Mouse (Mus musculus) lung, postnatal 10 days (tissue): ENCODE results near the gene Lhfpl3.
"Not testable (repeated sequence)": the region's sequence is repeated elsewhere in the genome, so short reads cannot be mapped to it uniquely, and the experiment has no call there.

Experiments
- DNase-seq: peaks from one replicate; pipeline ENCODE4 v3.0.0; 2021

The Lhfpl3 gene

DNA sequence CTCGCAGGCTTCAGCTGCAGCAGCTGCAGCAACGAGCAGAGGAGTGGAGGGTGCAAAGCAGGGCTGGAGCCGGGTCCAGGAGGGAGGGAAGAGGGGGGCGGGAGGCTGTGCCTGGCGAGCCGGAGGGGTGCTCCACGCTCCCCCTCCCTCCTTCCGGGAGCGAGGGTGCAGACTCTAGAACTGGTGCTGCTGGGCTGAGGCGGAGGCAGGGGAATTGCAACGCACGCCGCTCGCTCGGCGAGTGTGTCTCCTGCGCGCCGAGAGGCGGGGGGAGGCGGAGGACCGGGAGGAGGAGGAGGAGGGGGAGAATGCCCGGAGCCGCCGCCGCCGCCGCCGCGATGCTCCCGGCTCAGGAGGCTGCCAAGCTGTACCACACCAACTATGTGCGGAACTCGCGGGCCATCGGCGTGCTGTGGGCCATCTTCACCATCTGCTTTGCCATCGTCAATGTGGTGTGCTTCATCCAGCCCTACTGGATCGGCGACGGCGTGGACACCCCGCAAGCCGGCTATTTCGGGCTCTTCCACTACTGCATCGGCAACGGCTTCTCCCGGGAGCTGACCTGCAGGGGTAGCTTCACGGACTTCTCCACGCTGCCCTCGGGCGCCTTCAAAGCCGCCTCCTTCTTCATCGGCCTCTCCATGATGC is at the start of gene Lhfpl3:
Gene Lhfpl3, plus strand, starts transcription at position 175 of the 648 bp plus-strand sequence.
- peak; percentile 16 for DNase-seq

DNA sequence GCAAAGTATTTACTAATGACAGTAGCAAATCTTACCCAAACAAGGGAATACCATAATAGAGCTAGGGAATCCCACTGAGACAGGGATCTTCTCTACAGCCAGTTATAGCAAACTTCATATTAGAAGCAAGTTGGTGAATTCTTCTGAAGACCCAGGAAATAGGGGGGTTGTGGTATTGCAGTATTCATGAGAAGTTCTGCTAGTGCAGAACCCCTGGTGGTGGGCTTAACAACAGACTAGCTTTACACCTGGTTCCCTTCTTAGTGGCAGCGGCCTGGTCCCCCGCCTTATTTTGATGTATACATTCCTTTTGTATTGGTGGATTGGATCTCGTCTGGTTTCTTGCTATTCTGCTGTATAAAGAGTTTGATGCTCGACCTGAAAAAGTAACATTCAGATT is 39.6 kb upstream of the Lhfpl3 start:
- DNase-seq, result not testable (repeated sequence)

DNA sequence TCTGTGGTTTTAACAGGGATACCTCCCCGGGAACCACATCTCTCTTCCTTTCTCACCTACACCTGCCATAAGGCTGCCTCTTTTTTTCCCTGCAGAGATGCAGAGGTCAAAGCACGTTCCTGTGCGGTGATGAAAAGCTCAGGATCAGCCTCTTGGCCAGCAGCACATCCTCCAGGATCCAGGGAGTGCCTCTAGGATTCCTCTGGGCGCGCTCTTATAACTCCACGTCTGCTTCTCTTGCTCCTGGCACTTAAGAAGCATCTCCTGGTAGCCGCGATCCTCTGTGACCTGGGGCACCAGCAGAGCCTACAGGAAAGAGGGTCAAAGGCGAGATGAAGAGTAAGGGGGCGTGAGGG is 352 bp upstream of the Lhfpl3 start:
- no peak for DNase-seq

DNA sequence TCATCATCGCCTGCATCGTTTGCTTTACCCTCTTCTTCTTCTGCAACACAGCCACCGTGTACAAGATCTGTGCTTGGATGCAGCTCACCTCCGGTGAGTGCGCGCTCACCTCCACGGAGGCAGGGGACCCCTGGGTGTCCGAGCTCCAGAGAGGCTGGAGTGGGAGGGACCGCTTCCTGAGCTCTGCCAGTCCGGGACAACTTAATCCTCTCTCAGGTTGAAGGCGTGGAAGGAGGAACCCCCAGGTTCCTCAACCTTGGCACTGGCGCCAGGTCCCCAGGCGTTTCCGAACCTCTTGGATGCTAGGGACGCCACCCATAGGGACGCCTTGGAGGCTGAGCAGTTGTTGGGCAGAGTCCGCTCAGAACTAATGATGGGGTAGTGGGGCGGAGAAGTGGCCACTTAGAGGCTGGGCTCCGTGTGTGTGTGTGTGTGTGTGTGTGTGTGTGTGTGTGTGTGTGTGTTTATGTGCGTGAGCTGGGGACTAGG is 718 bp downstream of the Lhfpl3 start:
- no peak for DNase-seq

DNA sequence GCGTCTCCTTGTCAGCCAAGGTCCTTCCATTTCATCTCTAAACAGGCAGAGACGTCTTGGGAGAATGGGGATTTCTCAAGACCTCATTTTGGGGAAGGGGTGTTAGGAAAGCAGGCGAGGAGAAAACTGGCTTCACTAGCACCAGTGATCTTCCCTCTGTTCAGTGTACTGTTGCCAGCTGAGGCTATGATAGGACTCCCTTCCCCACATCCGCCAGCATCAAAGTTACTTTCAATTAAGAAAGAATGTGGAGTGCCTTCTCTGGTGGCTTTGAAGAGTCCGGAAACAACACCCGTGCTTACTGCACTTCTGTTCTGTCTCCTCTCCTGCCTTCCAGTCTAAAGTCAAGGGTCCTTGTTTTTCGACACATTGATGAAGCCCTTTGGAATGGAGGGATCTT is 1.4 kb downstream of the Lhfpl3 start:
- no peak for DNase-seq

DNA sequence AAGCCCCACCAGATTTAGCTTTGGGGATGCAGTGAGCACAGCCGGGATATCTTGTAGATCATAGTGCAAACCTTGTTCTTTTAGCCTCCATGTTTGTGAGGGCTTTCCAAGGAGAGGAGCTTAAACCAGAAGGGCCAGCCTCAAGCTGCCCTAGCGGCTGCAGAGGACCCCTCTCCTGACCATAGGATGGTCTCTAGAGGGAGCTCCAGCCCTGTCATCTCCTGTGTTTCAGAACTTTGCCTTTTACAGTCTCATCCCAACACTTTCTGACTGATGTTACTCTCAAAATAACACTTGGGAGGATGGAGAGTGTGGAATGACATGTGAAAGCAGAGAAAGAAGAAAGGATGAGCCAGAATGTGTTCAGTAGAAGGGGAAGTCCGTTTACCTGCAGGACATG is 11.4 kb downstream of the Lhfpl3 start:
- no peak for DNase-seq

DNA sequence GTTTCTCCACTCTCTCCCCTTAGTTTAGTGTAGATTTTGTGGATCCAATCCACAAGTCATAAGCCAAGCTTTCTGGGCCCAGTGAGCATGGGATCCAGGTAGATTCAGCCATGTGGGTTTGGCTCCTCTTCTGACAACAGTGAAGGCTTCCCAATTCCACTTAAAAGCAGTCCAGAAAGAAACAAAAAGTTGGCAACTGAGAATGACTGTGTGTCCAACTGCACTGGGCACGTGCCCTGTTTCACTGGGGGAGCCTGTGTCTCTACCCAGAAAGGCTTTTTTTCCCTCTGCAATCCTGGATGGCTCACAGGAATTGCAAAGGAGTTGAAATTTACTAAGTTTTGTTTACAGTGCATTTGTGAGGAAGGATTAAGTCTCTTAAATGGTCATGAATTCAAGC is 24.9 kb downstream of the Lhfpl3 start:
- DNase-seq, result no peak

DNA sequence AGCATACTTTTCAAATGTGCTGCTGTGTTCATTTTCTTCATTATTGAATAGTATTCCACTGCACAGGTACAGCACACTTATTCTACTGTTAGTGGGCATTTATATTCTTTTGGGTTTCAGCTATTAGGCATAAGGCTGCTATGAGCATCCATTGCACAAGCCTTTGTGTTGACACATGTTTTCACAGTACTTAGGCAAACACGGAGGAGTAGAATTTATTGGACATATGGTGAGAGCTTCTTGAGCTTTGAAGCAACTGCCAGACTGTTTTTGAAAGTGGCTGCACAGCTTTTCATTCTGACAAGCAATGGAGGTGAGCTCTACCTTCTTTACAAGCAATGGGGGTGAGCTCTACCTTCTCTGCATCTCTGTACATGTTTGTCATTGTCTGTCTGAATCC is 49.5 kb downstream of the Lhfpl3 start:
- no peak for DNase-seq

DNA sequence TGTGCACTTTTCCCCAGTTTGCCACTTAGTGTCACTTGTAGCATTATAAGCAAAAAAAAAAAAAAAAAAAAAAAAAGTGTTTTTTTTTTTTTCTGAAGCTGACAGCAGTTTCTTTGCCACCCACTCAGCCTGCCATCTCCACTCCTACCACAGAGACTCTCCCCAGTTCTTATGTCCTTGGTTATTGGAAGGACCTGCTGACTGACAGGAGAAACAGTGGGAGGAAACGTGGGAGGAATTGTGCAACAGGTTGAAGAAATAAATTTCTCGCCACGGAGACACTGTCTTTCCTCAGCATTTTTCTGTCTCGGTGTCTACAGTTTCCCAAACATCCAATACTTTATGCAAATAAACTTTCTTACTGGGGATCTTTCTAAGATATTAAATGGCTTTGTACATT is 67.6 kb downstream of the Lhfpl3 start:
- no peak for DNase-seq

DNA sequence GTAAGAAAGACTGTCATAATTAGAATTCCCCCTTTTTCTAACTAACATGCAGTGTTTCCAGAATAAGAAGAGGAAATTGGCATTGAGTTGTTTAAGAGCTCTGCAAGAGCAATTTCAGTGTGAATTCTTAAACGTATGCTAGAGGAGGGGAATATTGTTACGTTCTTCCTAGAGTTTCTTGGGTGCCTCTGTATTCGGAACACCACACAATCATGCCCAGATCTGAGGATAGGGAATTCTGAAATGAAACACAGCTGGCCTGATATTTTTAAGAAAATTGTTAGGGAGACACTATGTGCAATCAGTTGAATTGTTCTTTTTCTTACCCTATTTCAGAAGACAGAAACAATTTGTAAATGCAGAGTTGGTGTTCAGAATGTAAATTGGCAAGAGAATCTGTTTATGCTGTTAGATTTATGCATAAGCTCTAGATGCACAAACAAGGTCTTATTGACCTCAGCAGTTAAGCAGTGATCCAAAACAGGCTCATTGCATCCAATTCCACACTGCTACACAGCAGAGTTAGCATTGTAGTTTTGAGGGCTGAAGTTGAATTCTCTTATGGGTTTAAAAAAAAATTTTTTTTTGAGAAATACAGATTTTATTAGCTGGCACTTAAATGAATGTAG is 84.1 kb downstream of the Lhfpl3 start:
- no peak for DNase-seq

DNA sequence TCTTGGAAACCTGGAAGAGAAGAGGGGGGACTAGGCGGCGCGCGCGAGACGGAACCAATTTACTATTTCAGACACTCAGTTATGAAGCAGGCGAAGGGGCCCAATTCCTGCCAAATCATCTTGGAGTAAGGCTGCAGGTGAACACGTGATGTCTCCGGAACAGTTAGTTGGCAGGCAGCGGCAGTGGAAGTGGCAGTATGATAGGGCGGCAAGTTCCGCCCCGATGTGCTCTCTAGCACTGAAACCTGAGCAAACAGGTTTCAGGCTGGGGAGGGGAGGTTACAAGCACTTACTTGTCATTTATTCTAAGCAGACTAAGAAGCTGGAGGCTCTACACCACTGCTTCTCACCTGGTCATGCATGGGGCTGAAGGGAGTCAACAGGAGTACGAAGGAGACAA is 105.7 kb downstream of the Lhfpl3 start:
- DNase-seq, result peak; percentile 11

DNA sequence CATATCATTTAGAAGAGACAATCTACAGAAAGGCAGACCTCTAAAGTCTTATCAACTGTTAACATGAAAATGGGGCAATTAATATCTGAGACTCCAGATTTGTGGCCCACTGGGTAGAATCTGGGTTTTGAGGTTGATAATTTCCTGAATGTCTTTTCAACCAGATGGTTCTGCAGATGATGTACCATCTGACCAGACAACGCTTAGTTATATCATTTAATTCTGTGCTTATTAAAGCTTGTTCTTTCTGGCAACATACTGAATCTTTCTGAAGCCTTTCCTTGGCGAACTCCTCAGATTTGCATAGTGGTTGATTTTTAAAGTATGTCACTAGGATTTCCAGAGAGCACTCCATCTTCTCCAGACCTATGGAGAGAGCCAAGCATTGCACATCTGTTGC is 107.6 kb downstream of the Lhfpl3 start:
- DNase-seq, result no peak

DNA sequence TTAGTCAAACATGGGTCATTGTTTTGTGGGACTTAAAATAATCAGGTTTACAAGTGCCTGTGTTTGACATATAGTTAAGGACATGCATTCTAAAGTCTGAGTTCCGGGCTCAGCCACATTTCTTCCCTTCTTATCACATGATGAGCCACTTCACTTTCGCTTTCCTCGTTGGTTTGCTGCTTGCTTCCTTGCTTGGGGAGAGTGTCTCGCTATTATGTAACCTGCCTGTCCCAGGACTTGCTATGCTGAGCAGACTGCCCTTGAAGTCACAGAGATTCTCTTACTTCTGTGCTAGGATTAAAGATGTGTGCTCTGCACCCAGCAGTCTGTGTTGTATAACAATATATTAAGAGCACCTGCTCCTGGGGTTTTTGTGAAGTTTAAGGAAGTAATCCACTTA is 110.6 kb downstream of the Lhfpl3 start:
- no peak for DNase-seq

DNA sequence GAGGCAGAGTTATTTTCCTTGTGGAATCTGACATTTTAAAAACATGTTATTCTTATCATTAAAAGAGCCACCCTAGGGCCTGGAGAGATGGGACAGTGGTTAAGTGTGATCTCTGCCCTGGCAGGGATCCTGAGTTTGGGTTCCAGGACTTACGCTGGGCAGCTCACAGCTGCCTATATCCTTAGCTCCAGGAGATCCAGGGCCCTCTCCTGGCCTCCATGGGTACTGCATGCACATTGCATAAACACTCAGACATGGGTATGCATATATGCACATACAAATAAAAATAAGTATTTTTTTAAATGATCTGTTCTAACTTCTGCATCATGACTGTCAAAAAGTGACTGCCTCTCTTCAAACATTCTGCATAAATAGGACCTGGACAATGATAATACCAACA is 115.5 kb downstream of the Lhfpl3 start:
- peak; percentile 19 for DNase-seq

DNA sequence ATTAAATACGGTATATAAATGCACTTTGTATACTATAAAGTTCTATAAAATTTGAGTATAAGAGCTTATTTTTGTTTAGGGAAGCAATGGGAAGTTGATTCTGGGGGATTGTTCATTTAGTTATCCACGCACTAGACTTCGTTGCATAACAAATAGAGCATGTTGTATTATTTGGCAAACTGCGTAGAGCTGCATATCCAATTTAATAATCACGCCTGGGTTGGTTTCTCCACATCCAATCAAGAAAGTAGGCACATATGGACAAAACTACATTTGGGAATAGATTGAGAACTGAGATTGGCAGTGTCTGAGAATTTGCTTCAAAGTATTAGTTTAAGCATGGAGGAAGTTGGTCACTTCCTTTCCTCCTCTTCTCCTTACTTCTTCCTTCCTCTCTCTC is 123.2 kb downstream of the Lhfpl3 start:
- no peak for DNase-seq

DNA sequence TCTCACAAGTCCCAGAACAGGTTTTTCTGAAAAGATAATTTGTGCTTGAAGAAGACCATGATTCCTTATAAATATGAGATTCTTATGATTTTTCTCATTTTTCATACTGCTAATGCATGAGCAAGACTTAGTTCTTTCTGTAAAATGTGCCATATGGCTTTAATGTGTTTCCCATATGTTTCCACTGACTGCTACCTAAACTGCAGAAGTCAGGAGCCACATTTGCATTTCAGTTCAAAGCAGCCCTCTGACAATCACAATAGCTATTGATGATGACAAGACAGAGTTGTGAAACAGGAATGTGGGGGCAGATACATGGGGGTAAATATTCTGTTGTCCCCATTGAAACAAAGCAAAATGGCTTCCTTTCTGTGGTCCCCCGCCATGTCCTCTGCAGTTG is 126.6 kb downstream of the Lhfpl3 start:
- DNase-seq, result no peak

DNA sequence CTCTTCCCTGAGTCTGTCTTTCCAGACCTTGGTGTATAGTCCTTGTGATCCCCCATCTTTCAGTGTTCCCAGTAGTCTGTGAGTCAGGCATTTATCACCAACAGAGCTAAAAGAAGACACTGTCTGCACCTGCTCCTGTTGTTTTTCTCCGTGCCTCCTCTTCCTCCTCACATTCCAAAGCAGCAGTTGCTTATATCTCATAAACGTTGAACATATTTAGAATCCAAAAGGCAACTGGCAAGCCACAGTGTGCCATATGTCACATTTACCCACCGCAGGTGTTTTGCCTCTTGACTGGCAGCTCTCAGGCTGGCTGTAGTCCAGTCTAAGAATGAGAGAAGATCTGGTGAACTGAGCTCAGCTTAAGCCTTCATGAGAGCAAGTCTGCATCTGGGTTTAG is 142.5 kb downstream of the Lhfpl3 start:
- no peak for DNase-seq

DNA sequence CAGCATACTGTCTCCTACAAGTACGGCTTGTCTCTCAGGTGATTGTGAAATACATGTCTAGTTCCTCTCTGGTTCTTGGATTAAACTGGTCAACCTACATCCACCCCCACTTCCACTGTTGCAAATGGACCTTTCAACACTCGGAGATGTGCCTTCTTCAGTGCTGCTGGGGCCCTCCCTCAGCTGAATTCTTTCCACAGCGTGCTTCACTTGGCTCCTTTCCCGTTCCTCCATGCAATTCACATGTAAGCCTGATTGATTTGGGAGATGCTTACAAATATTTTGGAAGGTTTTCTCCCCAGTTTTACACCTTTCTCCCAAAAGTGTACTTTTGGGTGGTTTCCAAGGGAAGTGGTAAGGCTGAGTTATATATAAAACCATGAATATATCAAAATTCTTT is 143.6 kb downstream of the Lhfpl3 start:
- no peak for DNase-seq

DNA sequence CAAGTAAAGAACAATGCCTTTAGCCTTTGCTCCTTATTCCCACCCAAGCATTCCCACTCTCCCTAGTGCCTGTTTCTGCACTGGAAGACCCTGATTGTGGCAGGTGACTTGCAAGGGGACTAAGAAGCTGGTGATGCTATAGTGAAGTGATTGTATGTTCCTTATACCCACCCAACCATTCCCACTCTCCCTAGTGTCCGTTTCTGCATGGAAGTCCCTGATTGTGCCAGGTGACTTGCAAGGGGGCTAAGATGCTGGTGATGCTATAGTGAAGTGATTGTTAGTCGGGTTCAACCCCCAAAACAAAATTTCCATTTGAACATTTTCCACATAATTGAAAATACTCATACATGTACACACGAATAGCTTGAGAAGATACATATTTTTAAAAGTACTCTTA is 151.4 kb downstream of the Lhfpl3 start:
- DNase-seq, result no peak

DNA sequence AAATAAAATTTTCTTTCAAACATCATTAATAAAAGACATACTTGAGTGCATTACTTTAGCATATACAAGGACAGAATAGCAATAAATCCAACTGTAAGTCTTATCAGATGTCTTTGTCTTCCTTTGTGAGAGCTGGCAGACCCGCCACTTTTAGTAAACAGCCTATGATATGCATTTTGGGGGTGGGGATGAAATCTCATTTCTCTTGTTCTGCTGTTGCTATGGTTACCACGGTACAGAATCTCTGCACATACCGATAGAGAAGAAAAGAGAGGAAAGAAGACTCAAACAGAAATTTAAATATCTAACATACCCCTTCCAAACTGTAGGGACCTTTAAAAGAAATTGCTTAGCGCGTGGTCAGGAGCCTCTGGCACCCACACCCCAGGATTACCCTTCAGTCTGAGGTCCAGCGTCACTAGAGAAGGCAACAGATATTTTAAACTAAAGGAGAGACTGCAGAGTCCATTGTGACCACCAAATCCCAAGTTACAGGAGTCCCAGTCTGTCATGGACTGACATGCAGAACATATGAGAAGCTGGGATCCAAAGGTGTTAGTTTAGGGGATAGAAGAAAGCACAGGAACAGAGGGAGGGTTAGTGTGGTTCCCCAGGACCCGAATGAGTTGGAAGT is 151.9 kb downstream of the Lhfpl3 start:
- DNase-seq, result no peak

DNA sequence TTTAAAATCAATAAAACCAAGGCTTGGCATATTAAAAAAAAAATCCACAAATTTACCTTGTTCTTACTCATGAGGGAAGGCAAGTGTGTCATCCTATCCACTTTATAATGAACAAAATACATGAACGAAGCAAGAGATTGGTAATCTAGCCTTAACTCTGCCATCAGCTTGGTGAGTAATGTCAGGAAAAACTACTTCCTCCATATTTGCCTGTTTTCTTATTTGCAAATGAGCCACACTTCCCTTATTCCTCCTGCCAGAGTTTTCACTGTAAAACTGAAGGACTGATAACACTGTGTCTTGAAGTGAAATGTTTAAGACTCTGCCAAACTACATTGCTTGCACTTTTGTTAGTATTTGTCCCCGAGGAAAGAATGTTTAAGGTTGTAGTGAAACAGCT is 152.7 kb downstream of the Lhfpl3 start:
- no peak for DNase-seq

DNA sequence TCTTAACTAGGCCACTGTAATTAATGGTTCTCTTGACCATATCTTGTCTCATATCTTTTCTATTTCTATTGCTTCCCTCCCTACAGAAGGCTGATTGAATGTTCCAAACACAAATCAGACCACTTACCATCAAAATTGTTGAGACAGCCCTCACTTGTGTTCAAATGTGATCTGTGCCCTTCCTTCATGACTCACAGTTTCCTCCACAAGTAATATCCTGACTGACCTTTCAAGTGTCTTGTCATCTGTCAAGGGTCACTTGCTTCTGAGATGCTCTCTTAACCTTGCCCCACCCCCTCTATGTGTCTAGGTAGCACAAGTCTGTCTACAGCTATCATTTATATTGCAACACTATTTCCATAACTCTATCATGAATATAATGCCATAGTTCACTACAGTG is 154.1 kb downstream of the Lhfpl3 start:
- DNase-seq, result no peak

DNA sequence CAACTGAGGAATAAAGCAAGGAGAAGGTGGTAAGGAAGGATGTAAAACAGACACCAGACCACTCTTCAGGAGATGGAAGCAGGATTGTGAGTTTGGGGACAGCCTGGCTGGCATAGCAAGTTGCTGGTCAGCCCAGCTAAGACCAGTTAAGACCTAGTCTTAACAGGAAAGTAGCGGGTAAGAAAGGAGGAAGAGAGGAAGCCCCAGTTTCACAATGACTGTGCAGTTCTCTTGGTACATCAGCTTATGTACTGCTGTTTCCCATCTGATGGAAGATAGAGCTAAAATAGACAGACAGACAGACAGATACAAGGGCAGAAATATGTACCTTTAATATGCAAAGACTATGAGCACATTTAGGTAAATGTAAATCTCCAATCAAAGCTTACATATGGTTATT is 171.3 kb downstream of the Lhfpl3 start:
- DNase-seq, result no peak

DNA sequence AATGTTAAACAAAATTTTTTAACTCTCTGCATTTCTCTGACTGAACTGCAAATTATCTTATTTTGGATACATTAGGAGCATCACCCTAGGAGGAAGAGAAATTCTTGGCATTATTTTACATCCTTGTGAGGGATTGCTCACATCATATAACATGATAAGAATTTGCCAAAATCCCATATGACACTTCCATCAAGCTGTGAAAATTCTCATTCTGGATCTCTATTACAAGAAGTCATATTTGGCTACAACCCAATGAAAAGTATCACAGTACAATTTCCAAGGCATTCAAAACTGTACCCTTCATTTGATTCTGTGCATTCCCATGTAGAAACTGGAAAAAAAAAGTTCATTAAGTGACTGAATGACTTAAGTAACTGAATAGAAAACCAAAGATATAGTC is 180.3 kb downstream of the Lhfpl3 start:
- no peak for DNase-seq

DNA sequence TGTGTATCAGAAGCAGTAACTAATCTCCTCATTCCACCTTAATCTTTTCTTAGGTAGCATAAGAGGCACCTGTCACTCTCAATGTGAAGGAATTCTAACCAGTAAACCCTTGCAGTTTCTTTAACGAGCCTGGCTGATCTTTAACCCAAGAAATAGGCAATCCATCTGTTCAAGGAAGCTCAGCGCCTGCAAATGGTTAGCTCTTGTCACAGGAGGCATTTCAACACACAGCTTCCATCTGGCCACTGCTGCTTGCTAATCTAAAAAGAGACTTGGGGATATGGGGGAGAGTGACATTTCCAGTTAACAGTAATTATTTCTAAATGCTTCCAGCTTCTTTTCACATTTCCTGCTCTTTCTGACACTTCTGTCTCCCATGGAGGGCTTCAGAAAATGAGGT is 182.9 kb downstream of the Lhfpl3 start:
- DNase-seq, result no peak
